In genomic region chr15:67434284-67434683, GRCm38 (mm10) we compare ENCODE assay signal across 9 mouse cellular contexts.
DNase-seq lines count a peak whose midpoint lies in the region; ATAC-seq and TF ChIP-seq lines count a peak whose summit lies in the region.
"Had no signal": no experiment of that assay in that cellular context is flagged by ENCODE, and none has a peak within 500 bp of the region (broad histone marks: within the 10 kb centered on the region; RNA-seq: fewer than 3 reads in every experiment).

No protein-coding gene starts in this region.

- H3K9me3 ChIP-seq in heart, embryonic 12.5 days (replicated peaks) = no peaks in the 10 kb centered on the region
- no peaks in the 10 kb centered on the region for H3K9me3 ChIP-seq in forebrain, embryonic 10.5 days
- H3K9me3 ChIP-seq in hindbrain, embryonic 10.5 days = no peaks in the 10 kb centered on the region
- H3K9me3 ChIP-seq: megakaryocyte, embryonic 14.5 days had no signal

- 26% methylated on average over 2 of the region's 2 CpGs for WGBS in heart, embryonic 12.5 days
- 28% methylated on average over 2 of the region's 2 CpGs for WGBS in forebrain, embryonic 10.5 days
- whole genome bisulfite sequencing in hindbrain, embryonic 10.5 days = 26% methylated on average over 2 of the region's 2 CpGs
- 29% methylated on average over 2 of the region's 2 CpGs for WGBS in spleen, adult 2 months

- DNase-seq in heart, adult 18-20 months = peak; percentile 52 to 77
- peak; percentile 73 for DNase-seq in brain, embryonic 14.5 days (ENCODE audit: low read depth)
- peak; percentile 57 for DNase-seq in forebrain, embryonic 10.5 days (ENCODE audit: extremely low spot score, low spot score)
- DNase-seq in hindbrain, embryonic 10.5 days (ENCODE audit: low spot score) = peak; percentile 36
- DNase-seq in layer of hippocampus, postnatal 10 days (ENCODE audit: low spot score in 2 of 2) = peak; percentile 39 to 55
- DNase-seq in spleen, adult 2 months (ENCODE audit: low read depth in 1 of 2, low spot score in 2 of 2) = peak; percentile 21 to 46

- no peak overlapping the region for H3K4me3 ChIP-seq in heart, embryonic 12.5 days
- H3K4me3 ChIP-seq in forebrain, embryonic 10.5 days = no peak overlapping the region
- H3K4me3 ChIP-seq in hindbrain, embryonic 10.5 days = no peak overlapping the region
- no peak overlapping the region for H3K4me3 ChIP-seq in spleen, adult 2 months (ENCODE audit: extremely low read depth, insufficient read depth, insufficient read length)
- H3K4me3 ChIP-seq: megakaryocyte, embryonic 14.5 days had no signal

- no peaks in the 10 kb centered on the region for H3K4me1 ChIP-seq in heart, embryonic 12.5 days (replicated peaks)
- H3K4me1 ChIP-seq in forebrain, embryonic 10.5 days = no peaks in the 10 kb centered on the region
- no peaks in the 10 kb centered on the region for H3K4me1 ChIP-seq in hindbrain, embryonic 10.5 days (replicated peaks)
- no peaks in the 10 kb centered on the region for H3K4me1 ChIP-seq in spleen, adult 2 months (ENCODE audit: control insufficient read depth, insufficient read depth, insufficient read length)

- TF ChIP-seq CTCF in brain, embryonic 14.5 days (IDR thresholded peaks at IDR 0.05; ENCODE audit: borderline replicate concordance, extremely low read depth, insufficient read depth, insufficient read length) = peak; percentile 84
- TF ChIP-seq CTCF in spleen, adult 2 months (IDR thresholded peaks at IDR 0.05; ENCODE audit: extremely low read depth, insufficient read depth, insufficient read length, insufficient replicate concordance) = peak; percentile 87; the same call in 1 of the 2 replicates

- no peaks in the 10 kb centered on the region for H3K27me3 ChIP-seq in heart, embryonic 12.5 days (replicated peaks)
- no peaks in the 10 kb centered on the region for H3K27me3 ChIP-seq in forebrain, embryonic 10.5 days (ENCODE audit: poor library complexity, severe bottlenecking)
- H3K27me3 ChIP-seq in hindbrain, embryonic 10.5 days (ENCODE audit: insufficient read depth, poor library complexity, severe bottlenecking) = no peaks in the 10 kb centered on the region
- no peaks in the 10 kb centered on the region for H3K27me3 ChIP-seq in spleen, adult 2 months (ENCODE audit: control insufficient read depth, insufficient read depth, low read length)
- H3K27me3 ChIP-seq: megakaryocyte, embryonic 14.5 days had no signal

- no peak overlapping the region for H3K4me2 ChIP-seq in heart, embryonic 12.5 days

- ATAC-seq in heart, embryonic 12.5 days (ENCODE audit: insufficient number of reproducible peaks, low FRiP score) = no peak
- ATAC-seq in megakaryocyte, adult 5-6 weeks (ENCODE audit: poor library complexity, severe bottlenecking) = peak; percentile 93

- no peak overlapping the region for H3K27ac ChIP-seq in heart, embryonic 12.5 days (ENCODE audit: poor library complexity, severe bottlenecking)
- no peak overlapping the region for H3K27ac ChIP-seq in forebrain, embryonic 10.5 days
- H3K27ac ChIP-seq in hindbrain, embryonic 10.5 days = no peak overlapping the region
- H3K27ac ChIP-seq in spleen, adult 2 months (ENCODE audit: insufficient read depth, low read length) = no peak overlapping the region

- H3K36me3 ChIP-seq in heart, embryonic 12.5 days = no peaks in the 10 kb centered on the region
- no peaks in the 10 kb centered on the region for H3K36me3 ChIP-seq in forebrain, embryonic 10.5 days (replicated peaks)
- no peaks in the 10 kb centered on the region for H3K36me3 ChIP-seq in hindbrain, embryonic 10.5 days
- no peaks in the 10 kb centered on the region for H3K36me3 ChIP-seq in spleen, adult 2 months (ENCODE audit: control insufficient read depth, insufficient read depth, low read length)

- no peak for TF ChIP-seq POLR2A in brain, embryonic 14.5 days (IDR thresholded peaks at IDR 0.05; ENCODE audit: borderline replicate concordance, extremely low read depth, insufficient read depth, insufficient read length, poor library complexity, severe bottlenecking)
- TF ChIP-seq POLR2A in spleen, adult 2 months (IDR thresholded peaks at IDR 0.05; ENCODE audit: low read depth, low read length) = no peak

- no peak overlapping the region for H3K9ac ChIP-seq in heart, embryonic 12.5 days
